Mouse (Mus musculus): ENCODE measurements around the gene Zer1.

DNA sequence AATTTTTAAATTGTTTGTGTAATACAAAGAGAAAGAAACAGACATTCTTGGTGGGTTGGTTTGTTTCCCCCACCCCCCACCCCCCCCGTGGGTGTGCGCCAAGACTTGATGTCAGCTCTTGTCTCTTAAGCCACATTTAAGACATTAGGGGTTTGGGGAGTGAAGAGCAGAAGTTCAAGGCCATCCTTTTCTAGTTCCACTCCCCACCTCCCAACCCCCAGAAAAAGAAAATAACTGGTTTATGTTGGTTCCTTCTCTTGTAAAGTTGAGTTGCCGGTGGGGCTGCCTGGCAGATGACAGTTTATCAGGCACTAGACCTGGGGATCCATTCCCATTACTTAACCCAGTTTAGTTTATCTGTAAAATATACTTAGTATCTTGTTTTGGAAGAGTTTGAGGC, 60.1 kb downstream of the Zer1 start:
- no peak for TF ChIP-seq TAL1 (IDR thresholded peaks at IDR 0.05; ENCODE audit: low read length)
- no peak for TF ChIP-seq GATA1 (IDR thresholded peaks at IDR 0.05; ENCODE audit: low read length)

Measured in erythroblast, embryonic 14.5 days (primary cell).